Mouse (Mus musculus) hindbrain, embryonic 14.5 days (tissue): ENCODE measurements around the gene Slc39a11. TPM values are rescaled to one million over a fixed set of nuclear protein-coding genes. Genes with fewer than 3 reads are reported as not detected.

Source experiments
- ATAC-seq: fragments of 200-750 bp; cut with Nextera tagmentation; 2 replicates; pipeline ENCODE4 v1.8.0; 2017; ENCODE audit warnings: moderate number of reproducible peaks, mild to moderate bottlenecking, moderate TSS enrichment, moderate library complexity; ENCODE audit not compliant: low FRiP score
- DNase-seq: peaks from one replicate; pipeline ENCODE4 v3.0.0-alpha.2; 2015; ENCODE audit warnings: low spot score
- H3K27ac ChIP-seq: fragments of 300-500 bp; sonication (generic); 2 replicates; pipeline ENCODE4 v1.5.1; 2014; ENCODE audit warnings: mild to moderate bottlenecking, moderate library complexity
- H3K27me3 ChIP-seq: fragments of 300-500 bp; sonication (generic); 2 replicates; pipeline ENCODE4 v1.6.1; 2014; ENCODE audit warnings: mild to moderate bottlenecking, low read length, mixed read lengths; ENCODE audit not compliant: control insufficient read depth, insufficient read depth
- H3K36me3 ChIP-seq: fragments of 300-500 bp; sonication (generic); replicated peaks from 2 replicates; pipeline ENCODE4 v1.6.1; 2014; ENCODE audit not compliant: control insufficient read depth, insufficient read depth
- H3K4me1 ChIP-seq: fragments of 300-500 bp; sonication (generic); replicated peaks from 2 replicates; pipeline ENCODE4 v1.6.1; 2014; ENCODE audit warnings: antibody characterized with exemption, low read length, mixed read lengths; ENCODE audit not compliant: control insufficient read depth, insufficient read depth
- H3K4me2 ChIP-seq: fragments of 300-500 bp; sonication (generic); replicated peaks from 2 replicates; pipeline ENCODE4 v1.6.1; 2014; ENCODE audit warnings: mild to moderate bottlenecking, moderate library complexity
- H3K4me3 ChIP-seq: fragments of 300-500 bp; sonication (generic); replicated peaks from 2 replicates; pipeline ENCODE4 v1.5.1; 2014; ENCODE audit warnings: mild to moderate bottlenecking, low read length
- H3K9ac ChIP-seq: fragments of 300-500 bp; sonication (generic); 2 replicates; pipeline ENCODE4 v1.6.1; 2014
- H3K9me3 ChIP-seq: fragments of 300-500 bp; sonication (generic); 2 replicates; pipeline ENCODE4 v1.6.1; 2016; ENCODE audit warnings: low read length; ENCODE audit not compliant: control insufficient read depth
- WGBS: fragments of 180-500 bp; shearing (Covaris S2); extraction: QIAGEN DNeasy Blood & Tissue Kit; methylation state at CpG from one replicate; pipeline ENCODE4 v1.1.7; 2014; 5-methylcytosine and 5-hydroxymethylcytosine counted together
- polyA plus RNA-seq: library from polyadenylated mRNA; unstranded; fragments of >200 nt; fragmentation: Nextera tagmentation; extraction: Ambion mirVana; gene quantifications from 2 replicates; pipeline ENCODE4 v1.2.1, GENCODE M21; 2014

Slc39a11 gene
- polyA plus RNA-seq, 1 experiment from 2014 or later: 25.5 TPM

DNA sequence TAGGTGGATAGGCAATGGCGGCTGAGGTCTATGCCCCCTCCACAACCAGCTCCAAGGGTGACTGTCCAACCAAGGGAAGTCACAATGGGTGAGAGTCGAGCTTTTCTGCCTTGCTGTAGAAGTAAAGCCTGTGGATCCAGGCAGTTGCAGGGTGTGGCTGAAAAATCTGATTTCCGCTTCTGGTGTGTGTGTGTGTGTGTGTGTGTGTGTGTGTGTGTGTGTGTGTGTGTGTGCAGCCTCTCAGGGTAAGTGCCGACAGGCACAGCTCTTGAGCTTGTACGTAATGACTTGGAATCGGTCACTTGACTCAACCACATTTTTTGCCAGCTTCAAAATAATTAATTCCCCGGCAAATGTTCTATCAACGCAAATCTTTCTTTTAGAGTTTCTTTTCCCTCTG lies 18.6 kb downstream of the Slc39a11 start:
- H3K27ac ChIP-seq: no peak overlapping the region
- no peak overlapping the region for H3K9ac ChIP-seq
- no peaks in the 10 kb centered on the region for H3K4me1 ChIP-seq
- no peaks in the 10 kb centered on the region for H3K36me3 ChIP-seq
- ATAC-seq (no peak), DNase-seq (no peak)
- 86% methylated on average over 8 of the region's 8 CpGs for WGBS
- no peak overlapping the region for H3K4me3 ChIP-seq
- H3K9me3 ChIP-seq: no peaks in the 10 kb centered on the region
- H3K4me2 ChIP-seq: no peak overlapping the region
- no peaks in the 10 kb centered on the region for H3K27me3 ChIP-seq

DNA sequence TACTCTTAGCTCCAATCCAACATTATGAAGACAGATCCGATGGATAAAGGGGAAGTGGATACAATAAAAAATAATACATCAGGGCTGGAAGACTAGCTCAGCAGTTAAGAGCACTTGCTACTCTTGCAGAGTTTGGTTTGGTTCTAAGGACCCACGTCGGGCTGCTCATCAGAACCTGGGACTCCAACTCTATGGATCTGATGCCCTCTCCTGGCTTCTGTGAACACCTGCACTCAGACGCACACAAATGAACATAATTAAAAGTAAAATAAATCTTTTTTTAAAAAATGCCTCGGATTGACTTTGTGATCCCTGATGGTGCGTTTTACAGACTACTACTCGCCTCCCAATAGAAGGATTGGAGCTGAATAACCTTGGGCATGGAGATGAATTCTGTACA lies 19.2 kb downstream of the Slc39a11 start:
- Histone ChIP-seq H3K27me3 (no peaks in the 10 kb centered on the region), H3K9ac (no peak overlapping the region), H3K4me2 (no peak overlapping the region), H3K4me3 (no peak overlapping the region), H3K36me3 (0 out of 2 replicates have a peak, but pooled peaks cover under 1% of the 10 kb centered on the region), H3K4me1 (no peaks in the 10 kb centered on the region), H3K27ac (no peak overlapping the region), H3K9me3 (no peaks in the 10 kb centered on the region)
- peak; percentile 32 for DNase-seq
- 60% methylated on average over 7 of the region's 7 CpGs for WGBS
- no peak for ATAC-seq

DNA sequence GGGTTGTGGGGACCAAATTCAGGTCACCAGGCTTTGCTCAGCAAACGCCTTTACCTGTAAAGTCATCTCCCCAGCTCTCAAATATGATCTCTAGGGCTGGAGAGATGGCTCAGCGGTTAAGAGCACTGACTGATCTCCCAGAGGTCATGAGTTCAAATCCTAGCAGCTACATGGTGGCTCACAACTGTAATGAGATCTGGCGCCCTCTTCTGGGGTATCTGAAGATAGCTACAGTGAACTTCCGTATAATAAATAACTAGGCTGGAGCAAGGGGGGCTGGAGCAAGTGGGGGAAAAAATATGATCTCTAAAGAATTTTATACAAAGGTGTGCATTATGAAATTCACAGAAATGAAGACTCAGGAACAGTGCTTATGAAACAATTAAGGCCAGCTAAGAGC lies 22.1 kb downstream of the Slc39a11 start:
- no peak for DNase-seq
- H3K9ac ChIP-seq: no peak overlapping the region

DNA sequence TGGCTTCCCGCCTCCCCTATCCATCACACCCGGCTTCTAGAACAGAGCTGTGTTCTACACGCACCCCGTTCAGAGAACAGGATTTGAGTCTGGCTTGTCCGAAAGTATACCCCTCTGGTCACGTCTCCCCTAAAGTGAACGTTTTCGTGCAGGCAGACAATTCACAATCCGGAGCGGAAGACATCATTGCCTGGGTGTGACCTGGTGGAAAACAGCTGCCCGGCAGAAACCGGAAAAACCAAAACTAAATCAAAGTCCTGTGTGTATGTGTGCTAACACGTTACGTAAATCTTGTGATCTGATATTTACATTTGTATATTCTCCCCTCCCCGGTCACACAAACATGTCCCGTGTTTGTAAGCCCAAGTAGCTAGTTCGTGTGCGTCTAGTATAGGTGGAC lies 24.4 kb downstream of the Slc39a11 start:
- Histone ChIP-seq H3K4me2 (no peak overlapping the region), H3K36me3 (peaks cover 11% of the 10 kb centered on the region), H3K9me3 (no peaks in the 10 kb centered on the region), H3K4me1 (peaks cover 3% of the 10 kb centered on the region; the same call in 1 of the 2 replicates), H3K4me3 (no peak overlapping the region), H3K9ac (no peak overlapping the region), H3K27me3 (no peaks in the 10 kb centered on the region), H3K27ac (no peak overlapping the region)
- WGBS: 94% methylated on average over 18 of the region's 18 CpGs
- DNase-seq (no peak), ATAC-seq (no peak)

More for the DNA sequence above, 22.1 kb downstream of the Slc39a11 start:
- H3K27me3 ChIP-seq: no peaks in the 10 kb centered on the region
- H3K4me1 ChIP-seq: no peaks in the 10 kb centered on the region
- H3K4me3 ChIP-seq: no peak overlapping the region
- no peak overlapping the region for H3K27ac ChIP-seq
- H3K36me3 ChIP-seq: peaks cover 11% of the 10 kb centered on the region
- no peak for ATAC-seq
- 54% methylated on average over 4 of the region's 4 CpGs for WGBS
- no peak overlapping the region for H3K4me2 ChIP-seq
- no peaks in the 10 kb centered on the region for H3K9me3 ChIP-seq

DNA sequence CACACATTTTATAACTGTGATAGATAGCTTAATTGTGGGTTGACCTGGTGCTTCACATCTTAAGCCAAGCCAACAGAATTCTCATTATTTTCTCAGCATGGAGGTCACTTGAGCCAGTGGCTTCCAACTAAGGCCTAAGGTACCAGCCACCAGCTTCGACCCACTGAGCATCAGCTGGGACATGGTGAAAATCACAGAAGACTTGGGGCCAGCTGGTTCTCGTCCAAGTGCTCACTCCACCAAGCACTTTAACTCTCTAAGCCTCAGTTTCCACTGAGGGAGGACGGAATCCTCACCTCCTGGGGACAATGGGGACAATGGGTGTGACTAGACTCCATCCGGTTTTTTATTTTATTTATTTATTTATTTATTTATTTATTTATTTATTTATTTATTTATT lies 27.9 kb downstream of the Slc39a11 start:
- Histone ChIP-seq H3K9ac (no peak overlapping the region), H3K27ac (no peak overlapping the region), H3K27me3 (peaks cover 4% of the 10 kb centered on the region; the same call in 1 of the 2 replicates), H3K9me3 (no peaks in the 10 kb centered on the region), H3K4me1 (peaks cover 25% of the 10 kb centered on the region; the same call in 1 of the 2 replicates), H3K4me3 (no peak overlapping the region), H3K4me2 (no peak overlapping the region), H3K36me3 (peaks cover 11% of the 10 kb centered on the region)
- 80% methylated on average over 4 of the region's 4 CpGs for WGBS
- DNase-seq (no peak), ATAC-seq (no peak)

DNA sequence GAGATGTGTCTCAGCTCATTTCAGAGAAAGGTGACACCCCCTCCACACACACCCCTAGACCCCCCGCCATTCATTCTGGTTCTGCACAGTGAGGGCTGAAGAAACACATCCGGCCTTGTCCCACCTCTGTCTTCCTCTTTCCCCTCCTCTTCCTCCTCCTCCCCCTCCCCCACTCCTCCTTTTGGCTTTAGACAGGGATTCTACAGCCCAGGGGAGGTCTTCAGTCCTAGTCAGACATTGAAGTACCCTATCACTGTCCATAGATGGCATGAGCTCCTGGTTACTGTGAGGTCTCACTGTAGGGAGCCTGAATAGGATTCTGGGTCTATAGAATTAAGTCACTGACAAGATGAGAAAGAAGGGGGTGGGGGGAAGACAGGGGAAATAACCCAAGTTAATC lies 28.9 kb downstream of the Slc39a11 start:
- WGBS: 76% methylated on average over 2 of the region's 2 CpGs
- peaks cover 11% of the 10 kb centered on the region for H3K36me3 ChIP-seq
- peak overlapping the region; percentile 52; the same call in 1 of the 2 replicates for H3K4me3 ChIP-seq
- peaks cover 25% of the 10 kb centered on the region; the same call in 1 of the 2 replicates for H3K4me1 ChIP-seq
- H3K27me3 ChIP-seq: peaks cover 4% of the 10 kb centered on the region; the same call in 1 of the 2 replicates
- peak overlapping the region; percentile 77 for H3K4me2 ChIP-seq
- no peaks in the 10 kb centered on the region for H3K9me3 ChIP-seq
- no peak for DNase-seq
- ATAC-seq: no peak
- no peak overlapping the region for H3K9ac ChIP-seq
- H3K27ac ChIP-seq: no peak overlapping the region

DNA sequence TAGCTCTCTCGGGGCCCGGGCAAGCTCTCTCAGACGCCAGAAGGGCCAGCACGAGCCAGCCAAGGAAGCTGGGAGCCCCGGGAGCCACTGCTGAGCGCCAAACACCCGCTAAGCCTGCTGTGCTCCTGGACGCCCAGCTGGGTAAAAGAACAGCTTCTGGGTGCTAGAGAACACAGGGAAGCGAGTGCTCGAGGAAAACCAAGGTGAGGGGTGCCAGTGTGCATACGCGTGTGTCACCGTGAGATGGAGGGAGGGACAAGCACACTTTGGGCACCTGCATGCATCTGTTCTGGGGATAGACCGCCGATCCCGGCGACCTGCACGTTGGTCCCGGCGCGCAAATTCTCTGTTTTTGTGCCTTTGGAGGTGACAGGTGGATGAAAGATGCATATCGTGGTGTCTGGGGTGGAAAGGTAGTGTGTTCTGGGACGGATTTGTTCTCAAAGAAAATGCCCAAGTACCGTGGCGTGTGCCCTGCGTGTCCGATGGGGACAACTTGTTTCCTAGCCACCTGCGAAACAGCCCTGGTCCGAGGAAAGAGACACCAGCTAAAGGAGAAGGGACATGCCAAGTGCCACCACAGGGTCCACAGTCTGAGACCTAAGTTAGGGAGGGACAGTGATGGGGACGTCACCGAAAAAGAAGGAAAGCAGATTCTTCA lies 30.3 kb downstream of the Slc39a11 start:
- Histone ChIP-seq H3K4me3 (peak overlapping the region; percentile 52), H3K4me2 (peak overlapping the region; percentile 77), H3K4me1 (peaks cover 25% of the 10 kb centered on the region; the same call in 1 of the 2 replicates), H3K27me3 (peaks cover 4% of the 10 kb centered on the region; the same call in 1 of the 2 replicates), H3K9ac (peak overlapping the region; percentile 69), H3K27ac (peak overlapping the region; percentile 21), H3K9me3 (no peaks in the 10 kb centered on the region), H3K36me3 (peaks cover 1% of the 10 kb centered on the region)
- under 1% methylated on average over 31 of the region's 31 CpGs for WGBS
- DNase-seq (no peak), ATAC-seq (no peak)

DNA sequence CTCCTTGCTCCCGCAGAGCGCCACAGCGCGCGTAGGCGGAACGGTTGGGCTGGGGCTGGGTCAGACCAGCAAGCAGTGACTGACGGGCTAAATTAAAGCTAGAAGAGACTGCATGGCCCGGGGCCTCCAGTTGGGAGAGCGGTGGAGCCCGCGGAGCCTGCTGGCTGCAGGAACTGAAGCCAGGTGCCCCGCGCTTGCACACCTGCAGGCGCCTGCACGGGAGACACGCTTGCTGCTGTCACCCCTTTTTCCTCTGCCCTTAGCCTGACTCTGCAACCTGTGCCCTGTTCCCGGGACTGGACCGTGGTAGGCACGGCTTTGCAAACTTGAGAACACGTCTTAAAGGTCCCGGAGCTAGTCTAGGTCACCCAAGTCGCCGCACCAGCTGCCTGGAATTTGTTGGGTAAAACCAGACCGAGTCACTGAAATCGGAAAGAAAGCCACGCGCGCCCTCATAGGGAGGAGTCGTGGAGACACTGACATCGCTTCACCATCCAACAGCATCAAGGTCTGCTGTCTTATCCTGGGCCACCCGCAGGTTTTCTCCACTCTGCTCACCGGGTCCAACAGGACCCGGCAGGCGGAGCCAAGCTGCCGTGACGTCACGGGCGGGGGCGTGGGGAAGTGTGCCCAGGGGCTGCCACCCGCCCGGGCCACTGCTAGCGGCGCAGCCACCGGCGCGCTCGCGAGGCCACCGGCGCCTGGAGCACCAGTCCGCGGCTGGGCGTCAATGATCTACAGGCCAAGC lies 31.0 kb downstream of the Slc39a11 start, which contains the start of gene Sstr2:
Sstr2 (plus strand) TSS at position 671 of the 748 bp plus-strand sequence.
- WGBS: under 1% methylated on average over 52 of the region's 54 CpGs

DNA sequence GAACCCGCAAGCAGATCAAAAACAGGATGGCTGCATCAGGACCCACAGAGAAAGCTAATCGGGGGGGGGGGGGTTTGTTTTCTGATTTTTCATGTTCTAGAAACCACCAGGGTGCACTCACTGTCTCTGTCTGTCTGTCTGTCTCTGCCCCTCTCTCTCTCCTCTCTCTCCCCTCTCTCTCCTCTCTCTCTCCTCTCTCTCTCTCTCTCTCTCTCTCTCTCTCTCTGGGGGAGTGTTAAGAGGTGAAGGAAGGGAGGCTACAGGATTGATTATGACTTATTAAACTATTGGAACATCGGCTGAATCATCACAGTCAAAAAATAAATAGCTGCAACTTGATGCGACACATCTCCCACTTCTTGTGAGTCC lies 31.6 kb downstream of the Slc39a11 start:
- DNase-seq: no peak
- H3K27me3 ChIP-seq: peaks cover 4% of the 10 kb centered on the region; the same call in 1 of the 2 replicates
- no peak for ATAC-seq
- 25% methylated on average over 4 of the region's 4 CpGs for WGBS
- H3K9me3 ChIP-seq: no peaks in the 10 kb centered on the region
- H3K36me3 ChIP-seq: no peaks in the 10 kb centered on the region
- peak overlapping the region; percentile 52 for H3K4me3 ChIP-seq
- peaks cover 25% of the 10 kb centered on the region; the same call in 1 of the 2 replicates for H3K4me1 ChIP-seq
- no peak overlapping the region for H3K27ac ChIP-seq
- H3K9ac ChIP-seq: peak overlapping the region; percentile 69; the same call in 1 of the 2 replicates
- peak overlapping the region; percentile 77 for H3K4me2 ChIP-seq

More for the DNA sequence above, 31.0 kb downstream of the Slc39a11 start, which contains the start of gene Sstr2:
- Histone ChIP-seq H3K36me3 (no peaks in the 10 kb centered on the region), H3K4me2 (peak within 1 kb of the TSS; percentile 77), H3K4me1 (peaks cover 25% of the 10 kb centered on the region; the same call in 1 of the 2 replicates), H3K27ac (peak within 1 kb of the TSS; percentile 21), H3K27me3 (peaks cover 4% of the 10 kb centered on the region; the same call in 1 of the 2 replicates), H3K9ac (peak within 1 kb of the TSS; percentile 69), H3K4me3 (peak within 1 kb of the TSS; percentile 52), H3K9me3 (no peaks in the 10 kb centered on the region)
- ATAC-seq: peak; percentile 82
- DNase-seq: peak; percentile 82
